Mouse (Mus musculus) forebrain, postnatal 0 days (tissue): ENCODE measurements around the gene Smg9. TPM values are rescaled to one million over a fixed set of nuclear protein-coding genes. Genes with fewer than 3 reads are reported as not detected.

Experiments
- ATAC-seq: fragments of 200-750 bp; cut with Nextera tagmentation; 2 replicates; pipeline ENCODE4 v1.8.0; 2017; ENCODE audit warnings: mild to moderate bottlenecking, moderate library complexity
- DNase-seq: peaks from one replicate; pipeline ENCODE4 v3.0.0-alpha.2; 2015
- H3K27ac ChIP-seq: fragments of 300-500 bp; sonication (generic); 2 replicates; pipeline ENCODE4 v1.5.1; 2014; ENCODE audit warnings: low read depth, mild to moderate bottlenecking, antibody characterized with exemption, low read length, moderate library complexity, mixed read lengths
- H3K27me3 ChIP-seq: fragments of 300-500 bp; sonication (generic); 2 replicates; pipeline ENCODE4 v1.6.1; 2014; ENCODE audit warnings: mild to moderate bottlenecking, low read length, mixed read lengths; ENCODE audit not compliant: insufficient read depth
- H3K36me3 ChIP-seq: fragments of 300-500 bp; sonication (generic); 2 replicates; pipeline ENCODE4 v1.6.1; 2014; ENCODE audit warnings: mild to moderate bottlenecking, moderate library complexity; ENCODE audit not compliant: insufficient read depth
- H3K4me1 ChIP-seq: fragments of 300-500 bp; sonication (generic); 2 replicates; pipeline ENCODE4 v1.6.1; 2014; ENCODE audit warnings: antibody characterized with exemption; ENCODE audit not compliant: insufficient read depth
- H3K4me2 ChIP-seq: fragments of 300-500 bp; sonication (generic); 2 replicates; pipeline ENCODE4 v1.6.1; 2014; ENCODE audit warnings: low read depth, mild to moderate bottlenecking, moderate library complexity
- H3K4me3 ChIP-seq: fragments of 300-500 bp; sonication (generic); 2 replicates; pipeline ENCODE4 v1.5.1; 2014; ENCODE audit warnings: low read depth, low read length, mixed read lengths
- H3K9ac ChIP-seq: fragments of 300-500 bp; sonication (generic); 2 replicates; pipeline ENCODE4 v1.6.1; 2014; ENCODE audit warnings: mild to moderate bottlenecking
- H3K9me3 ChIP-seq: fragments of 300-500 bp; sonication (generic); 2 replicates; pipeline ENCODE4 v1.6.1; 2016; ENCODE audit warnings: low read length
- CTCF ChIP-seq: sonication (generic); IDR thresholded peaks from 2 replicates; pipeline ENCODE4 v1.5.1; 2016; ENCODE audit warnings: antibody characterized with exemption, control low read depth, low read depth
- WGBS: fragments of 180-500 bp; shearing (Covaris S2); extraction: QIAGEN DNeasy Blood & Tissue Kit; methylation state at CpG from one replicate; pipeline ENCODE4 v1.1.7; 2014; 5-methylcytosine and 5-hydroxymethylcytosine counted together
- polyA plus RNA-seq: library from polyadenylated mRNA; unstranded; fragments of >200 nt; fragmentation: Nextera tagmentation; extraction: Ambion mirVana; gene quantifications from 2 replicates; pipeline ENCODE4 v1.2.1, GENCODE M21; 2015
- total RNA-seq: library from RNA; depleted of rRNA; stranded (reverse); fragments of >200 nt; gene quantifications from 2 replicates; pipeline ENCODE4 v1.2.3, GENCODE M21; 2014

The Smg9 gene
- total and polyA plus RNA-seq, 2 experiments from 2014 or later: 28.5 to 31.8 TPM

DNA sequence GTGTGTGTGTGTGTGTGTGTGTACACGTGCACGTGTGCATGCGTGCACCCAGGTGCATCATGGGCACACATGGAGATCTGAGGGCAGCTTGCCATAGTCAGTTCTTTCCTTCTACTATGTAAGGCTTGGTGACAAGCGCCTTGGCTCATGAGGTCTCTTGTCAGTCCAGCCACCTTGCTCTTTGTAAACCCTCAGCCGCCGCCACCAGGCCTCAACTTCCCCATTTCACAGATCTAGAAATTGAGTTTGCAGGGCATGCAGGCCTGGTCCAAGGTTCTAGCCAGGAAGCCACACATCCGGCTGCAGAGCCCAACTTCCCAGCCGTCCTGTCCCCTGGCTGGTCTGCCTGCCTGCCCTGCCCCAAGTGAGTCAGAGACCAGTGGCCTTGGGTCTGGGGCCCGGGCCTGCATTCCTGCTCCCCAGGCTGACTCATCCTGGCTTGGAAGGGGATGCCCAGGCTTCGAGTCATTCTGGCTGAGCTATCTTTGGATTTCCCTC lies 12.3 kb upstream of the Smg9 start:
- WGBS: 85% methylated on average over 10 of the region's 10 CpGs
- no peak for DNase-seq
- no peak overlapping the region for H3K4me2 ChIP-seq
- H3K27me3 ChIP-seq: no peaks in the 10 kb centered on the region
- no peaks in the 10 kb centered on the region for H3K4me1 ChIP-seq
- no peaks in the 10 kb centered on the region for H3K9me3 ChIP-seq
- H3K4me3 ChIP-seq: no peak overlapping the region
- no peak for ATAC-seq
- H3K36me3 ChIP-seq: no peaks in the 10 kb centered on the region
- no peak overlapping the region for H3K9ac ChIP-seq
- no peak overlapping the region for H3K27ac ChIP-seq
- no peak for TF ChIP-seq CTCF

DNA sequence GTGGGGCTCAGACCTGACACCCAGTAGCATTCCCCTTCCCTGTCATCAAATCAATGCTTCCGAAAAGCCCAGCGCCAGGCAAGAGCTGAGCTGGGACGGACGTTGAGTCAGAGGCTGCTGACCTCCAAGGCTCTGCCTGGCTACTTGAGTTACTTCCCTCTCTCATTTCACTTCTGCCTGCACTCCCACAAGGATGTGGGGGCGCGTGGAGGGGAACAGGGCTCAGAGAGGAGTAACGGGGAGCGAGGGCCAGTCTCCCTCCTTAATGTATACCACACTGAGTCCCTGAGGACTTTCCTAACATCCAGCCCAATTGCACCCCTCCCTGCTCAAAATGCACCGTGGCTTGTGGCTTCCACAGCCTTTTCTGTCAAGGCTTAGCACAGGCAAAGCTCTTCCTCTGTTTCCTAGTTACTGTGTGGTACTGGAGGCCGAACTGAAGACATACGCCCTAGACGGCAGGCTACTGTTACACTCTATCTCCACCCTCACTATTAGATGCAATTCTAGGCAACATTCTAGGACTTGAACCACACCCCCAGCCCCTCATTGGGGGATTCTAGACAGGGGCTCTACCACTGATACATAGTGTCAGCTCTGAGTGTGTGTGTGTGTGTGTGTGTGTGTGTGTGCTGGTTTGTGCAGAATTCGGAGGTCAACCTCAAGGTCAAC lies 9.8 kb upstream of the Smg9 start:
- no peaks in the 10 kb centered on the region for H3K27me3 ChIP-seq
- H3K4me2 ChIP-seq: no peak overlapping the region
- ATAC-seq (no peak), DNase-seq (no peak)
- no peak overlapping the region for H3K4me3 ChIP-seq
- no peak for TF ChIP-seq CTCF
- WGBS: 68% methylated on average over 13 of the region's 13 CpGs
- no peak overlapping the region for H3K27ac ChIP-seq
- H3K4me1 ChIP-seq: no peaks in the 10 kb centered on the region
- no peaks in the 10 kb centered on the region for H3K9me3 ChIP-seq
- H3K9ac ChIP-seq: no peak overlapping the region
- no peaks in the 10 kb centered on the region for H3K36me3 ChIP-seq

DNA sequence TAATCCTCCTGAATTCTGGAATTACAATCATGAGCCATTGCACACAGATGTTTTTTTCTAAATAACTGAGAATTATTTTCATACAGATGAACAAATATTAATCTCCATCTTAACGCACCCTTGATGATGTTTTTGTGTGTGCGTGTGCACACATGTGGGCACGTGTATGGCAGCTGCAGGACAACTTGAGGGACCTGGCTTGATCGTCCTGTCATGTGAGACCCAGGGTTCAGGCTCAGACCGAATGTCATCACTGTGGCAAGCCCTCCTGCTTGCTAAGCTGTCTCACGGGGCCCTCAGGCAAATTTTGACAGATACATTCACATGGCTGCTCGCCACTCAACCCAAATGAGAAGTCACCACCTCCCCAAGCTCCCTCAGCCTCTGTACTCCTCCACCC lies 8.9 kb upstream of the Smg9 start:
- no peaks in the 10 kb centered on the region for H3K4me1 ChIP-seq
- DNase-seq (no peak), ATAC-seq (no peak)
- no peak overlapping the region for H3K27ac ChIP-seq
- 72% methylated on average over 7 of the region's 7 CpGs for whole genome bisulfite sequencing
- no peak overlapping the region for H3K9ac ChIP-seq
- H3K4me3 ChIP-seq: no peak overlapping the region
- H3K4me2 ChIP-seq: no peak overlapping the region
- H3K27me3 ChIP-seq: no peaks in the 10 kb centered on the region
- TF ChIP-seq CTCF: no peak
- no peaks in the 10 kb centered on the region for H3K9me3 ChIP-seq
- no peaks in the 10 kb centered on the region for H3K36me3 ChIP-seq

GRCm38 (mm10) chr7:24391077-24391476 lies 8.3 kb upstream of the Smg9 start:
- no peak overlapping the region for H3K4me2 ChIP-seq
- H3K9ac ChIP-seq: no peak overlapping the region
- no peaks in the 10 kb centered on the region for H3K4me1 ChIP-seq
- DNase-seq: no peak
- no peaks in the 10 kb centered on the region for H3K27me3 ChIP-seq
- no peaks in the 10 kb centered on the region for H3K36me3 ChIP-seq
- 48% methylated on average over 5 of the region's 5 CpGs for WGBS
- no peak for TF ChIP-seq CTCF
- H3K27ac ChIP-seq: no peak overlapping the region
- peak; percentile 42 for ATAC-seq
- no peak overlapping the region for H3K4me3 ChIP-seq
- H3K9me3 ChIP-seq: no peaks in the 10 kb centered on the region

GRCm38 (mm10) chr7:24391687-24392086 lies 7.7 kb upstream of the Smg9 start:
- WGBS: 67% methylated on average over 2 of the region's 2 CpGs
- no peaks in the 10 kb centered on the region for H3K4me1 ChIP-seq
- no peak overlapping the region for H3K27ac ChIP-seq
- no peak for TF ChIP-seq CTCF
- H3K9ac ChIP-seq: no peak overlapping the region
- no peak overlapping the region for H3K4me2 ChIP-seq
- ATAC-seq (no peak), DNase-seq (no peak)
- H3K9me3 ChIP-seq: no peaks in the 10 kb centered on the region
- no peaks in the 10 kb centered on the region for H3K27me3 ChIP-seq
- no peaks in the 10 kb centered on the region for H3K36me3 ChIP-seq
- no peak overlapping the region for H3K4me3 ChIP-seq

DNA sequence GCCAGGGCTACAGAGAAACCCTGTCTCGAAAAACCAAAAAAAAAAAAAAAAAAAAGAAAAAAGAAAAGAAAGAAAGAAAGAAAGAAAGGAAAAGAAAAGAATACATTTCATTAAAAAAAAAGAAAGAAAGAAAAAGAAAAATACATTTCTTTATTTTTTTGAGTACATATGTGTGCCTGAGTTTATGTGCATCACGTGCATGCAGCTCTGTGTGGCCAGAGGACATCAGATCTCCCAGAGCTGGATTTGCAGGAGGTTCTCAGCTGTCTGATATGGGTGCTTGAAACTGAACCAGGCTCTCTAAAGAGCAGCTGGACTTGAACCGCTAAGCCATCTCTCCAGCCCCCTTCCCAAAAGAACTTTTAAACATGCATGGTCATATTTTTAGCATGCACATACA lies 5.4 kb upstream of the Smg9 start:
- Histone ChIP-seq H3K4me1 (no peaks in the 10 kb centered on the region), H3K27me3 (no peaks in the 10 kb centered on the region), H3K4me3 (no peak overlapping the region), H3K27ac (no peak overlapping the region), H3K4me2 (no peak overlapping the region), H3K9ac (no peak overlapping the region), H3K9me3 (no peaks in the 10 kb centered on the region), H3K36me3 (no peaks in the 10 kb centered on the region)
- WGBS: 88% methylated on average over 3 of the region's 3 CpGs
- ATAC-seq: no peak
- TF ChIP-seq CTCF: no peak
- no peak for DNase-seq

- no peak for TF ChIP-seq CTCF
- WGBS: 88% methylated on average over 15 of the region's 15 CpGs
- H3K27me3 ChIP-seq: no peaks in the 10 kb centered on the region
- H3K4me2 ChIP-seq: no peak overlapping the region
- ATAC-seq (no peak), DNase-seq (no peak)
- H3K36me3 ChIP-seq: no peaks in the 10 kb centered on the region
- no peak overlapping the region for H3K9ac ChIP-seq
- H3K27ac ChIP-seq: no peak overlapping the region
- H3K4me3 ChIP-seq: no peak overlapping the region
- H3K4me1 ChIP-seq: no peaks in the 10 kb centered on the region
- no peaks in the 10 kb centered on the region for H3K9me3 ChIP-seq
Observed at GRCm38 (mm10) chr7:24394475-24395161, 4.8 kb upstream of the Smg9 start.
